Mouse (Mus musculus) thymus, postnatal 10 days (tissue): ENCODE results near the gene Grik4.

Experiments used
- DNase-seq, 2 experiments: peaks; one replicate each; pipeline ENCODE4 v3.0.0; 2021; ENCODE audit warnings: low spot score in 2 of 2

Grik4 gene

DNA sequence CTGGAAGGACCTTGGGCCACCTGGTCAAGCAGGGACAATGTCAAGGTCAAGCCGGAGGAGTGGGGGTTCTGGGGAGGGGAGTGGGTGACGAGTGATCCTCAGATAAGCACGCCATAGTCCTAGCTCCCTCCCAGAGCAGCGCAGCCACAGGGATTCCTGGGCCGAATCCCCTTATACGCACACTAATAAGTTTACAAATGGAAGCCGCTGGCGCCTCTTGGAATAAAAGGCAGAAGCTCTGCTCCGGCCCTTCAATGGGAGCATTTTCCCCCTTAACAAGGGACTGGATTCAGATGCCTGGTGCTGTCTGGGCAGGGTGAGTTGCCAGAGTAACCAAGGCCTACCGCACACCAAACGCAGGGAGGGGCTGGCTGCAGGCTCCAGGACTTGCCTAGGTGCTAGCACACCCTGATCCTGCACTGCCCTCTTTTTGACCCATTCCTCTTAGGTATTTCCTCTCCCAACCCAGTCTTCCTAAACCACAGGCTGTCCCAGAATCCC is 46.2 kb downstream of the Grik4 start:
- DNase-seq = no peak

DNA sequence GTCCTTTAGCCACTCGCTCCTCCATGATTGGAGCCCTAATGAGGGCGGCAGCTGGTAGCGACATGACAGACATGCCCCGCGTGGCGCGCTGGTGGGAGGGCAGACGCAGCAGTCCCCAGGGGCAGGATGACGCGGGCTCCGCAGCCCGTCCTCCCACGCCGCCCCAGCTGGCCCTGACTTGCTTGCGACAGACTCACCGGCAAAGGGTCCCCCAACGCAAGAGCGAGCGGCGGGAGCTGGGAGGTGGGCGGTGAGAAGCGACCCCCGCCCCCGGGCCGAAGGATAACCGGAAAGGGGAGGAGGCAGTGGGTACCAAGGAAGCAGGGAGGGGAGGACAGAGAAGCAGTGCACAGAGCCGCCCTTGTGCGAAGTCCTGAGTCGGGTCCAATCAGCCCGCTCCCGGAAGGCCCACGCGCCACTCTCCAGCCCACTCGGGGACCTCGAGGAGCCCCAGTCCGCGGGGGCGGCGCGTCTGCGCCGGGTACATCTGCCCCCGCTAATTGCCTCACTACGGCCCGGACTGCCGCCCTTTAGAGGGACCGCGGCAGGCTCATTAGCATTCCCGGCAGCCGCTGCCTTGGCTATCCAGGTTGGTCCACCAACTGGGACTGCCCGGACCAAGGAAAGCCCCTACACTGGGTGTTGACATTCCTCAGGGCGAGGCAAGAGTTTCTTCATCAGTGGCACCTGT is 46.8 kb downstream of the Grik4 start:
- no peak for DNase-seq

DNA sequence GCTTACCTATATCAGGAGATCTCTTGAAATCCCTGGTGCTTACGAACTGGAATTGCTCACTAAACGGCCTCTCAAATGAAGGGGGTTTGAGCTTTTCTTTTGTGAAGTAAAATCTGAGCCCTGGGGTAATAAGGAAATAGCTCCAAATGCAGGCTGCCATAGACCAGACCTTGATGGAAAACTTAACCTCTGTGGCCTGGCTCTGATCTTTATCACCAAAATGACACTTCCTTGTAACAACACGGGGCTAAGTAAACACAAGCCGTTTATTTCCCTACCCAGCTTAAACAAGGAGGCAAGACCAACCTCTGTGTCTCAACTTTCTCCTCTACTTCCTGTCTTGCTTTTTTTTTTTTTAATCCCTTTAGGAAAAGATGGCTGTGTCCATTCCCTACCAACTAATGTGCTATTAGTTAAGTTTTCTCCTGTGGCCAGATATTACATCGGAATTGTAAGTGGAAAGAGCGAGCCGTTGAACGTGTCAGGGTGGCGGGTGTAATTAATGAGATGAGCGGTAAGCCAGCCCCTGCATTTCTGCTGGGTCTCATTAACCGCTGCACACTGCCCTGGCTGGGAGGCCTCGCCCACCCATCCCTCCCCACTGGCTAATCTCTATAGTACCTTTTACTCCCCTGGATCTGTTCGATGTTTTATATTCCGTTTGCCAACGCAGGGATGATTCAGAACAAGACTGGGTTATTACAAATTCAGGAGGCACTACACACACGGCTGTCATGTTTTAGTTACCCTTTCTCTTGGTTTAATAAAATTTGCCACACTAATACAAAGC is 47.7 kb downstream of the Grik4 start:
- no peak for DNase-seq

DNA sequence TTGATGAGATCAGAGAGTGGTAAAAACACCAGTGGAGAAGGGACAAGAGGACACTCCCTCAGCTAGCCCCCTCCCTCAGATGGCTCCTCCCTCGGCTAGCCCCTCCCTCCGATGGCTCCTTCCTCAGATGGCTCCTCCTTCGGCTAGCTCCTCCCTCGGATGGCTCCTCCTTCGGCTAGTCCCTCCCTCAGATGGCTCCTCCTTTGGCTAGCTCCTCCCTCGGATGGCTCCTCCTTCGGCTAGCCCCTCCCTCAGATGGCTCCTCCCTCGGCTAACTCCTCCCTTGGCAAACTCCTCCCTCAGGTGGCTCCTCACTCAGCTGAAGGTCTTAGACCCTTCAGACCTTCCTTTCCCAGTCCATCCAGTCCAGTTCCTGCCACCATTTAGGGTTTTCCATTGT is 51.5 kb downstream of the Grik4 start:
- DNase-seq = no peak

DNA sequence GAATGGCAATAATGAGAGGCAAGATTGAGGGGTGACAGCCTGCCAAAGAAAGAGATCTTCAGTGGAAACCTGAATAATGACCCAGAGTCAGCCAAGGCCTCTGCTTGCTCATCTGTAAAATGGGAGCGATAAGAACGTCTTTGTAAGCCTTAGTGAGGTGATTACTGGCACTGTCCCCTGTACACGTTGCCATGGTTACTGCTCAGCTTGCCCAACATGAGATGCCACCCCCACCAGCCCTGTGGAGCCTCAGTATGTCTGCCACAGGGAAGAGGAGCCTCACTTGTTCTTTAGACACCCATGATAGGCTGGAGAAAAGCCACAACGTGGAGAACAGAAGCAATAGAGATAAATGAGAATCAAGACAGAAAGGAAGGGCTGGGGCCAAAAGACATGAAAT is 56.4 kb downstream of the Grik4 start:
- no peak for DNase-seq

DNA sequence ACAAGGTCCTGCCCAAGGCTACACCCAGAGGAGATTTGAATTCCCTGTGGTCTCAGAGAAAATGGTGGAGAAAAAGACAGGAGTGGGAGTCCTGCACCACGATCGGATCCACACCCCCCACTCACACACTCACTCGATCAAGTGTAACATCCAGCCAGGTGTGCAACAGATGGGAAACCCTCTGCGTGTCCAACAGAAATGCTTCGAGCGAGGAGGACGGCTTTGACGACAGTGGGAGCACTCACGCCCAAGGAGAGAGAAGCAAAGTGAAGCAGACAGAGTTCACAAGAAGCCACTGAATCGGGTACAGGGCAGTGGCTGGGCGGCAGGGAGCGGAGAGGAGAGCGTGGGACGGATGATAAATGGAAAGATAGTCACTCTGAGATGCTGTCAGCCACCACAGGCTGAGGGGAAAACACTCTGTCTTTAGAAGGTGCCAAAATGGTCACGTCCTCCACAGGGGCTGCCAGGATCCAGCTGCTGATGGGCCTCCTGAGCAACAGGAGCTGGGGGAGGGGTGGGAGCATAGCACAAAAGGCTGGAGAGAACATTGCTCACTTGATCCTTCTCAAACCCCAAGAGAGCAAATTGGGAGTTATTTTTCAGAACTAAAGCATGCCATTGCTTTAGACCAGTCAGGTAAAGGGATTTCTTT is 58.1 kb downstream of the Grik4 start:
- DNase-seq = no peak

DNA sequence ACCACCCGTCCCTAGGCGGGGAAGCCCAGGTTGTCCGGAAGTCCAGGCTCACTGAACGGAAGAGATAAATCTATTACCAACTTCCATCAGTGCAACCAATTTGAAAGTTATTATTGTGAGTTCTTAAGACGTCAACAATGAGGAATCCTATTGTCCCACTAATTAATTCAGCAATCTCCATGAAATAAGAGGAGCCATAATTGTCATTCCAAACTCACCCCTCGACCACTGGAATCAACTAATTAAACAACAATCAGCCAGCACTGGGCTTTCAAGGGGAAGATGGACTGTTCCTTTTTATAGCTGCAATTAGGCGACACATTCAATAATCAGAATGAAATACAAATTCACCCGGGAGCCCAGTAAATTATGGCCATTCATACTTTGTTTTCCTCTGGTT is 58.7 kb downstream of the Grik4 start:
- no peak for DNase-seq

DNA sequence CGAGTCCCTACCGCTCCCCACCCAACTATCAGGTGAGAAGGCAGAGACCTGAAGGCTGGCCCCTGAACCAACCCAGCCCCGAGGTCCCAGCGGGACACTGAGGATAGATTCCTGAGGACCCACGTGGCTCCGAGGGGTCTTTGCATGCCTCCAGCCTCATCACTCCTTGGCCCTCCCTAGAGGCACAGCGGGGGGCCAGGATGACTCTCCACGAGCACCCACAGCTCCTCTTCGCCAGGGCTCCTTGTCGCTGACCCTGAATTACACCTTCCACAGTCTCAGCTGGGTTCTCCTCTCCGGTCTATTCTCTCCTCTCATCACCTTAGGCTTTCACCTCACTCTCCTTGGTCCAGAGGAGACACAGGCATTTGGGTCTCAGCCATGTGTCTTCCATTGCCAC is 59.2 kb downstream of the Grik4 start:
- no peak for DNase-seq

DNA sequence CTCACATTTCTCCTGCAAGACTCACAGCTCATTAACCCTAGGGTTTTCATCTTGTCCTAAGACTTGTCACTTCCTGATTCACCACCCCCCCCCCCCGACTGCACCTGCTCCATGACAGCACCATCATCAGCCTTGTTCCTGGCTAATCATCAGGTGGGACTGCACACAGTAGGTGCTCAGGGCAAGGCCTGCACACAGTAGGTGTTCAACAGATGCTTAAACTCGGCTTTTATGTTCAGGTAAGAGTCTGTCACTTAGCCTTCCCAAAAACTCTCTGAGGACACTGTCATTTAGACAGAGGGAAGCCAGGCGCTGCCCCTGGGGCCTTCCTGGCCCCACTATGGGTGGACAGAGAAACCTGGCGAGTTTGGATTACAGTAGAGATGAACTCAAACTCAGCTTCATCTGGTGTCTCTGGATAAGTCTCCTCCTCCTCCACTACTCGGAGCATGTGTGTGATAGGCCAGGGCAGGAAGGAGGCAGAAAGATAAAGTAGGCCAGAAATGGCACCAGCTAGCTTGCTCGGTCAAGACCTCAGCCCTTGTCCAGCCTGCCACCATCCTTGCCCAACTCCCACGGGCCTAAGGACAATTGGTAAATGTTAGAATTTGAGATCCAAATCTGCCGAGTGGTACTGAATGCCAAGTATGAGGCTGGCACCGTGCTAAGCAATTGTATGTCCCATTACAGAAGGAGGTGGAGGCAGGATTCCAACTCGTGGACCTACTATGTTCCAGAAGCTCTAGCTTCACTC is 61.1 kb downstream of the Grik4 start:
- DNase-seq = no peak

DNA sequence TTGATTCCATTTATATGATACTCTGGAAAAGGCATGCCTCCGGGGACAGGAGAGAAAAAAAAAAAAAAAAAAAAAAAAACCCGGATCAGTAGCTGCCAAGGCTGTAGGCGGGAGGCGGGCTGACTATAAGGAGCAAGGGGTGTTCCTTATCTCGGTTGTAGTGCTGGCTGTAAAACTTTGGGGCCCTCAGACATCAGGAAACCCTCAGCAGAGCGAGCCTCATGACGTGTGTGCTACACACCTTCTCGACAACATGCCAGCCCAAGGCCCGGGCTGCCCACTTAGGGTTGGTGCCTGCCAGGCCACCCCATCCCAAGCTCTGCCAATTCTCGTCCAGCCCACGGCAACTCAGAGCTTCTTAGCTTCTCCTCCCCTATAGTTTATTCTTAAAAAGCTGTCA is 62.0 kb downstream of the Grik4 start:
- no peak for DNase-seq

DNA sequence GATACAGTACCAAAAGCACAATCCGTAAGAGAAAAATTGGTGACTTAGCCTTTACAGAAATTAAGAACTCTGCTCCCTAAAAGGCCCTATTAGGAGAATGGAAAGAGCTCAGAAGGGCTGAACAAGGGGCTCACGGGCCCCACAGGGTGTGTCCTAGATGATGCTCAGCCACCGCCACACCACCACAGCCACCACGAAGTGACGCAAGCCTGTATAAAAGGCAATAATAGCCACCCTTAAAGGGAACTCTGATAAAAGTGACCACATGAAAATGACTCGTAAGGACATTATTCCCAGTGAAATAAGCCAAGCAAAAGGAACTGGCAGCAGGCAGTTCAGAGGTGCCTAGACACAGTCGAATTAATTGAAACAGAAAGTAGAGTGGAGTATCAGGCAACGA is 63.3 kb downstream of the Grik4 start:
- no peak for DNase-seq

DNA sequence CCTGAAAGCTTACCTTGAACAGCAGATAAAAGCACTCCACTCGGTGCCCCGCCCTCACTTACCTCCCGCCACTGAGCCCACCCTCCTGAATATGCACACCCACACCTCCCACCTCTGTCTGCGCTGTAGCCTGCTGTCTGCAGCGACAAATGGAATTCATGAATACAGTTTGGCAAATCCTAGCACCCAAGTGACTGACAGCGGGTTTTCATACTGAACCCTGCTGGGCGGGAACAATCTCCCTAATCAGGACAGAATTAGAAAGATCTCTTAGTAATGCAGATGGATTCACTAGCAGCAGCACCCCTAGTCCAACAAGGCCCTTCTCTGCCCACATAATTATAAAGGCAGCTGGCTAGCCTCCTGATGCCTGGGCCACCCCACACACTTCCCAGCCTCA is 65.9 kb downstream of the Grik4 start:
- DNase-seq = no peak

DNA sequence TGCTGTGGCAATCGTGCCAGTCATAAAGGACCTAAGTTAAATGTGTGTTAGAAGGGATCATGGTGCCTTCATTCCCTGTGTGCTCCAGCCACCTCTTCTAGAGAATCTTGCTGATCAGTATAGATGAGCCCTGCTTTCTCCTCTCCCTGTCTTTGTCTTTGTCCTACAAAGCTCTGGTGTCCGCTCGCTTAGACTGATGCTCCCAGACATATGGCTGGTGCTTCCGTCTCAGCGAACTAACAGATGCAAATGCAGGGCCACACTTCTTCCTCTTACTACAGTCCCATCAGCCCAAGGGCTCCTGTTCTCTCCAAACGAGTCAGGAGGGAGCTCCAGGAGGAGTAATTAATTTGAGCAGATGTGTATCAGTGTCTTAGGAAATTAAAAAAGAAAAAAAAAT is 71.4 kb downstream of the Grik4 start:
- DNase-seq = no peak

DNA sequence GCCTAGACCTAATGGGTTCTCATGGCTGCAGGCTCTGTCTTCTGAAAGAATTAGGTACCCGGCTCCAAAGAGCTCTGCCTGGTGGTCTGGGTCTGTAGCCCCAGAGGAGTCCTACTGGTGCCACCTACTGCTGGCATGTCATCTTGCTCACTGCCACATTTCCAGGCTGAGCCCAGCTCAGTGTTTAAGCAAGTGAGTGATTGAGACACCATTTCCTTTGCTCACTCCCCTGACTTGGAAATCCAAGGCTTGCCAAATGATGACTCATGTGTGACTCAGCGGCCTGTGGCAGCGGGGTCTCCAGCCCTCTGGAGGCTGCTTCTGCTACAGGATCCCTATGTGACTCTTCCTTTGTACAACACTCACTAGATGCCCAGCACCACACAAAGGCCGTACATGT is 72.6 kb downstream of the Grik4 start:
- DNase-seq = no peak

DNA sequence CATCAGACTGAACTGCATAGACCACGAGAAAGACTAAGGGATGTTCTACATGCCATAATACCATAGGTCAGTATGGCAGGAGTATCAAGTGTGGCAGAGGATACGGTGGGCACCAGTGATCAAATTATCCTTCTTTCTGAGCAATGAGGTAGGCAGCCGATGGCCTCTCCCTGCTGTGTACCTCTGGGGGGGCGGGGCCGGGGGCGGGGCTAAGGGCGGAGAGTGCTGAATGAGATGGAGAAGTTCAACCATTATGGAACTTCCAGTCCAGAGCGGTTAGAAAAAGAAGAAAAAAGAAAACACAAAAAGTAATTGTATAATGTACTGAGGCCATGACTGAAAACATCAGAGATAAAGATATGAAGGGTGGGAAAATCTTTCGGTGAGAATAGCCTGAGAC is 74.0 kb downstream of the Grik4 start:
- DNase-seq = no peak

DNA sequence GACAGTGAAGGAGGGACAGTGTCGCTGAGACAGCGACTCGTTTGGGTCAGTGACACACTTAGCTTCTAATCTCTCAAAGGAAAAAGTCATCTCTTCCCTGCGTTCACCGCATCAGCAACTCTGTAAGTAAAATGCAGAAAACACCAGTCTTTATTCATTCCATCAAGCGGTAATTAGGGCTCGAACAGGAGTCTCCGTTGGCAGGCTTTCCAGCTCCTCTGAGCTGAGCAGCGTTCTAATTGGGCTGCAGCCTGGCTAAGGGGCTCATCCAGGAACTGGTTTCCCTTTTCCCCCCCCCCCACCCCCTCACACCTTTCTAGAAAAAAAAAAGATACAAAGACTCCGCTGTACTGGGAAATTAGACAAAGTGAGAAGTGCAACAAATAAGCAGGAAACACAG is 75.8 kb downstream of the Grik4 start:
- DNase-seq = no peak

DNA sequence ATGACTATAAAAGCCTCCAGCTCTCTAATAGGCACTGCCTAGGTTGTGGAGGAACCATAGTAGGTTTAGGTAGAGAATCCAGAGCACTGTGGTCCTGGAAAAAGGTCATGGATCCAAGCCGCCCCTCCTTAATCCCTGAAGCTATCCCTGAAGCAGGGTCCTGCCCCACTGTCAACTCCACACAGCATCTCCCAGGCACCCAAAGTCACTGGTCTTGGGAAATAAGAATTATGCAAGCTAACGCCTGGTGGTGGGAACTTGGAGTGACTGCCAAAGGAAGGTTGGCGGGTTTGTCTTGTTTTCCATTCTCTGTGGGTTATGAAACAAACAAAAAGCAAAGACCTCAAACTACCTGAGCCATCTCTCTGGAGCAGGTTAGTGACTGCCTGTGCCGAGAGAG is 77.6 kb downstream of the Grik4 start:
- no peak for DNase-seq

DNA sequence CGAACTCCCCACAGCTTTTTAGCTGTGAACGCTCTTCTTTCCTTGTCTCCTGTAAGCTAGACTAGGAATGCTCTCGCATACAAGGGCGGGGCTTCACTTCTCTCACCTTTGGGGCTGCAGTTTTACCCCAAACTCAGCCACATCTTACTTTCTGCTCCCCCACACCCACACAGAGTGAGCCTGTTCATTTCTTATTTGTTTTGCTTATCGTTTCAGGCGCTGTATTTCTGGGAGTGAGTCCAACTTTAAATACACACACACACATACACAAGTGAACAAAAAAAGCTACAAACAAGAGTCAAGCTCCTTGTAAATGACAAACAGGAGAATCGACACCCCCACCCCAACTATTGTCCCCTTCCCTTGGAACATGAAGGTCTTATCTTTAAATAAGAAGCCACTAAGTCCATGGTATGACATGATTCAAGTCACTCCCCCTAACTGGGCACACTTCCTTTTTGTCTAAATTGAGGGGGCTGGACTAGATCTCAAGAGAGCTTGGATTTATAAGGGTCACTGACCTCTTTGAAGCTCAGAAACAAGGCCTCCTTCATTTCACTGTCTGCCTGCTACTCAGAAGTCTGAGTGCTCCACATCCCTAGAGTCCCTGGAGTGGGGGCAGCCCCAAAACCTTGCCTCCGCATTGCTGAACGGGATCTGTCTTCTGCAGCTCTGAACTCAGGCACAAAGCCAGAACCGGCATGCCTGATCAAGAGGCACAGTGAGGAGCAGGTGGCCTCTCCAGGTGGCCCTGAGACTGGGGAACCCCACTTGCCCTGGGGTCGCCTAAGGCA is 79.1 kb downstream of the Grik4 start:
- DNase-seq = peak in 1 of 2 experiments; percentile 8

DNA sequence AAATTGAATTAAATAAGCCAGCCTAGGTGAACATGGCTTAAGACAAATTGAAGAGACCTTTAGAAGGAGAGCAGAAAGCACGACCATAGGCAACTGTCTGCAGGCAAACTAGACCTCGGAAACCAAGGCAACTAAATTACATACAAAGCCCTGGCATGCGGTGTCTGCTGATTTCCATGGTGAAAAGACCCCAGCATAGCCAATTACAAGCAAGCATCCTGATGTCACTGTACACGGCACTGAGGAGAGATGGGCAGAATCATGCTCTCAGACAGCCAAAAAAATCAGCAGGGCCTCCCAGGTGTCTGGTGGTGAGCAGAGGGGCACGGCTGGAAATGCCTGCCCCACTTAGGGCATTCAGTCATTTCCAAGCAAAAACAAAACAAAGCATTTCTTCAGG is 80.9 kb downstream of the Grik4 start:
- no peak for DNase-seq

DNA sequence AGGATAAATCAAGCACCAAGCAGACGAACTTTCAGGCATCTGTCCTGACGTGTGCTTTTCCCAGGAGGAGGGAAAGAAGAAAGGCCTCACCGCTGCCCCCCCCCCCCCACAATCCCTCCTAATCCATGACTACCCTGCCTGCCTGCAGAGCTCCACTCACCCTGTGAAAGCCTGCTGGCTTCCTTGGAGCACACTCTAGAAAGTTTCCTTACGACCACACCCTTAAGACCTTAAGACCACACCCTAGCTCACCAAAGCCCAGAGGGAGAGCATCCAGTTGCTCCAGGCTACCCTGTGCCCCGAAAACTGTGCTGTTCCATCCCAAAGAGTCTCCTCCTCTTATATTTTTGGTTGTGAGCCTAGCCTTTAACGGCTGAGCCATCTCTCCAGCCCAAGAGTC is 82.6 kb downstream of the Grik4 start:
- no peak for DNase-seq

DNA sequence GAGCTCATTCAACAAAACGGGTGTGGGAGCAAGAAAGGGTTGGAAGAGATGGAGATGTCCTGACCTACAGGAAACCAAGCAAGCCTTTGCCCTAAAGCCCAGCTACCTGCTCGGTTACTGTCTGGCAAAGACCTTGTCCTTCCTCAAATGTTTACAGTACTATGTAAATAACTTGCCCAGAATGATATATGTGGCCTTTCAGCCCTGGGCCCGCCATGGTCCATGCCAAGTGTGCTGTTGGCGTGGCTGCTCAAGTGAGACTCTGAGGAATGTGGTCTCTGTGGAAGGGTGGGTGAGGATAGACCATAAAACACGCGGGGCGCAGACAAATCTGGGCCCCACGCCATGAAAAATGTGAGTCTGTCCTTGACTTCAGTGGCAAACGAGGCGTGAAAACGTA is 83.1 kb downstream of the Grik4 start:
- no peak for DNase-seq
